Mouse (Mus musculus) liver, embryonic 12.5 days (tissue): ENCODE data around the gene Tas2r140. TPM values are rescaled to one million over a fixed set of nuclear protein-coding genes. Genes with fewer than 3 reads are reported as not detected.

Source experiments
- ATAC-seq: fragments of 200-750 bp; cut with Nextera tagmentation; 2 replicates; pipeline ENCODE4 v1.8.0; 2017; ENCODE audit warnings: moderate number of reproducible peaks, mild to moderate bottlenecking, moderate library complexity
- H3K27ac ChIP-seq: fragments of 300-500 bp; sonication (generic); 2 replicates; pipeline ENCODE4 v1.5.1; 2016; ENCODE audit warnings: mild to moderate bottlenecking
- H3K27me3 ChIP-seq: fragments of 300-500 bp; sonication (generic); replicated peaks from 2 replicates; pipeline ENCODE4 v1.6.1; 2016; ENCODE audit warnings: mild to moderate bottlenecking, moderate library complexity
- H3K36me3 ChIP-seq: fragments of 300-500 bp; sonication (generic); 2 replicates; pipeline ENCODE4 v1.6.1; 2016; ENCODE audit warnings: mild to moderate bottlenecking, moderate library complexity
- H3K4me1 ChIP-seq: fragments of 300-500 bp; sonication (generic); 2 replicates; pipeline ENCODE4 v1.6.1; 2016
- H3K4me2 ChIP-seq: fragments of 300-500 bp; sonication (generic); 2 replicates; pipeline ENCODE4 v1.6.1; 2016; ENCODE audit warnings: mild to moderate bottlenecking, moderate library complexity
- H3K4me3 ChIP-seq: fragments of 300-500 bp; sonication (generic); 2 replicates; pipeline ENCODE4 v1.5.1; 2016; ENCODE audit warnings: mild to moderate bottlenecking, moderate library complexity
- H3K9ac ChIP-seq: fragments of 300-500 bp; sonication (generic); 2 replicates; pipeline ENCODE4 v1.6.1; 2016; ENCODE audit warnings: mild to moderate bottlenecking, moderate library complexity
- H3K9me3 ChIP-seq: fragments of 300-500 bp; sonication (generic); replicated peaks from 2 replicates; pipeline ENCODE4 v1.6.1; 2016; ENCODE audit warnings: mild to moderate bottlenecking, moderate library complexity
- WGBS: fragments of 180-500 bp; shearing (Covaris S2); methylation state at CpG from one replicate; pipeline ENCODE4 v1.1.7; 2016; ENCODE audit not compliant: insufficient replicate concordance; 5-methylcytosine and 5-hydroxymethylcytosine counted together
- polyA plus RNA-seq: library from polyadenylated mRNA; unstranded; fragments of >200 nt; fragmentation: Nextera tagmentation; extraction: Ambion mirVana; gene quantifications from 2 replicates; pipeline ENCODE4 v1.2.1, GENCODE M21; 2016

Tas2r140 gene
- not detected in 2 replicates for polyA plus RNA-seq

DNA sequence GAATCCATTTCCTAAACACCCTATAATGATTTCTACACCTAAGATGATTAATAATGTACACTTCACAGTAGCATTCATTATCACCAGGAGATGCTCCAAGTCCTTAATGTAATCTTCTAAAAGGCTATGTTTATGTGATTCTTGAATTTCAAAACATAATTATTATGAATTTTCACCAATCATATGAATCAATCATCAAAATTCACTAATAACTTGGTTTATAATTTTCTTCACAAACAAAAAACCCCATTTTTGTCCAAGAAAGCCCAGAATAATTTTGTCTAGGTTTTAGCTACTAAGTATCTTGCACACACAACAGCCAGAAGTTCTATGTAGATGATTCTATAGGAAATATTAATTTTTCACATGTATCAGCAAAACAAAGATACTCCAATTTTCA lies at the start of gene Tas2r140:
TSS of gene Tas2r140 (minus strand) at position 101 of the 400 bp plus-strand sequence.
- no peaks in the 10 kb centered on the region for H3K4me1 ChIP-seq
- no peak within 1 kb of the TSS for H3K9ac ChIP-seq
- no peak within 1 kb of the TSS for H3K4me2 ChIP-seq
- no peak within 1 kb of the TSS for H3K27ac ChIP-seq
- H3K4me3 ChIP-seq, result no peak within 1 kb of the TSS
- H3K36me3 ChIP-seq, result no peaks in the 10 kb centered on the region
- no peak for ATAC-seq
- no peaks in the 10 kb centered on the region for H3K27me3 ChIP-seq
- H3K9me3 ChIP-seq, result no peaks in the 10 kb centered on the region

DNA sequence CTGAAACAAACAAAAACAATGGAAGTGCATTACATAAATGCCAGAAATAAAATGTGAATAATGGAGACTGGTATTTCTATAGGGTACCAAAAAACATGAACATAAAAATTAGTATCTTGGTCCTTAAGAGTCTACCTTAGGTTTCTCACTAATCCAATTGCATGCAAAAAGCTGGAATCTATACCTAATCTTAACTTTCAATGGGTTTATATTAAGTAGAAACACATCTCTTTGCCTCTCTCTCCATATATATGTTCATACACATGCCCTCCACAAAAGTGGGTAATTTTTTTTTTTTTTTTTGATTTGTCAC lies 48.9 kb upstream of the Tas2r140 start, which contains the start of gene Smim10l1:
TSS of gene Smim10l1 (plus strand) at position 301 of the 313 bp plus-strand sequence.
- Histone ChIP-seq H3K9me3 (no peaks in the 10 kb centered on the region), H3K27ac (peak within 1 kb of the TSS; percentile 88), H3K4me2 (peak within 1 kb of the TSS; percentile 76), H3K4me1 (no peaks in the 10 kb centered on the region), H3K4me3 (peak within 1 kb of the TSS; percentile 78), H3K36me3 (peaks cover 12% of the 10 kb centered on the region), H3K27me3 (no peaks in the 10 kb centered on the region), H3K9ac (peak within 1 kb of the TSS; percentile 84)
- ATAC-seq, result no peak

DNA sequence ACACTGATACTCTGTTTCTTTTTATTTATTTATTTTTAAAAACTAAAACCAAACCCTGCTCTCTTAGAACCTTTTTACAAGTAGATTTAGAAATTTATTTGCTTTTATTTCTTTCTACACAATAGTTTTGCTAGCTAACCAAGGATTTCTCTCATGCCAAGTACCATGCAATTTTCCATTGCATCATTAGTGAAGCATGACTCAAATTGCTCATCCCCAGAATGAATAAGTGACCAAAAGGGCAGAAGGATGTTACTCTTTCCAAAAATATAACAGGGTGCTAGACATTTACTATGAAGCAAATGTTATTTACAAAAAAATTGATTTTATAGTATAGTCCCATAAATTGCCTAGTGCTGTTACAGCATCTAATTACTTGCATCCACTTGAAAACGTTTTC lies 46.8 kb upstream of the Tas2r140 start:
- 28% methylated on average over 1 of the region's 1 CpGs for WGBS

DNA sequence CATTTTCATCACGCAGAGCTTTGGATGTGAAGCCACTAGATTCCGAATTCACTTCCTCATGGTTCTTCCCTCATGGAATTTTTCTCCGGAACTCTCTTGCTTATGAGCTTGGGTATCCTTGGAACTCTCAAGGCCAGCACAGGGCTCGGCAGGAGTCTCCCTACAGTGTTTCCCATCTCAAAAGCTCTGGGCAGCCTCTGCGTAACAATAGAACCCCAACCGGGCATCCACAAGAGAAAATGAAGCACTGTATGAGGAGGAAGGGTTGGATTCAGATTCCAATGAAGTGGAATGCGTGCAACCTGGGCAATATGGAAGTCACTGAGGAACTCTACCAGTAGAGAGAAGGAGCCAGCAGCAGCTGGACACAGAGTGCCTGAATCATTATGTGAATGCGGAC lies 36.6 kb upstream of the Tas2r140 start:
- Histone ChIP-seq H3K9me3 (no peaks in the 10 kb centered on the region), H3K27me3 (no peaks in the 10 kb centered on the region), H3K4me2 (no peak overlapping the region), H3K27ac (no peak overlapping the region), H3K9ac (no peak overlapping the region), H3K4me1 (no peaks in the 10 kb centered on the region), H3K36me3 (no peaks in the 10 kb centered on the region), H3K4me3 (no peak overlapping the region)
- WGBS, result 69% methylated on average over 8 of the region's 8 CpGs
- ATAC-seq, result no peak

More for the DNA sequence above, 46.8 kb upstream of the Tas2r140 start:
- H3K27ac ChIP-seq, result no peak overlapping the region
- H3K4me2 ChIP-seq, result no peak overlapping the region
- H3K27me3 ChIP-seq, result no peaks in the 10 kb centered on the region
- H3K9me3 ChIP-seq, result no peaks in the 10 kb centered on the region
- H3K4me1 ChIP-seq, result no peaks in the 10 kb centered on the region
- ATAC-seq, result no peak
- H3K4me3 ChIP-seq, result no peak overlapping the region
- H3K9ac ChIP-seq, result no peak overlapping the region
- no peaks in the 10 kb centered on the region for H3K36me3 ChIP-seq

DNA sequence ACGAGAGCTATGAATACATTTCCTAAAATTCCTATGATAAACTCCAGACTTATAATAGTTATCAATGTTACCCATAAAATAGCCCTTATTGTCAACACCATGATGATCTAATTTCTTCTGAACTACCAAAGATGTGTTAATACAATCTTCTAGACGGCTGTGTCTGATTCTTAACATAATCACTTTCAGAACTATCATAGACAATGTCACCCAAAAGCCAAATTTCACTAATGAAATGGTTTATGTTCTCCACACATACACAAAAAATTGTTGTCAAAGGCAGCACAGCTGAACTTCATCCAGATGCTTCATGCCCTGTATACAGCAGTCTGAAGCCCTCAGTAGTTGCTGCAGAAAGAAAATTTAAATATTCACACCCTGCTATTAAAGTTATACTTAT lies 18.6 kb downstream of the Tas2r140 start, which contains the start of gene Tas2r103:
TSS of gene Tas2r103 (minus strand) at position 101 of the 400 bp plus-strand sequence.
- H3K9ac ChIP-seq, result no peak within 1 kb of the TSS
- 43% methylated on average over 2 of the region's 2 CpGs for WGBS

More for the DNA sequence above, 18.6 kb downstream of the Tas2r140 start, which contains the start of gene Tas2r103:
- Histone ChIP-seq H3K9me3 (no peaks in the 10 kb centered on the region), H3K4me1 (no peaks in the 10 kb centered on the region), H3K4me3 (no peak within 1 kb of the TSS), H3K4me2 (no peak within 1 kb of the TSS), H3K36me3 (no peaks in the 10 kb centered on the region), H3K27me3 (no peaks in the 10 kb centered on the region), H3K27ac (no peak within 1 kb of the TSS)
- no peak for ATAC-seq

Other genes starting within 250 kb of the Tas2r140 start
- not detected in 2 replicates for gene Tas2r123, start 208.7 kb downstream of the Tas2r140 start, polyA plus RNA-seq
- gene Tas2r116, start 200.4 kb downstream of the Tas2r140 start, polyA plus RNA-seq, result not detected in 2 replicates
- gene Tas2r110, start 187.8 kb downstream of the Tas2r140 start, polyA plus RNA-seq, result not detected in 2 replicates
- gene Tas2r113, start 162.8 kb downstream of the Tas2r140 start, polyA plus RNA-seq, result not detected in 2 replicates
- not detected in 2 replicates for gene Tas2r125, start 146.2 kb downstream of the Tas2r140 start, polyA plus RNA-seq
- gene Tas2r129, start 104.7 kb downstream of the Tas2r140 start, polyA plus RNA-seq, result not detected in 2 replicates
- not detected in 2 replicates for gene Tas2r131, start 97.9 kb downstream of the Tas2r140 start, polyA plus RNA-seq
- gene Tas2r109, start 74.9 kb downstream of the Tas2r140 start, polyA plus RNA-seq, result not detected in 2 replicates
- not detected in 2 replicates for gene Tas2r103, start 18.7 kb downstream of the Tas2r140 start, polyA plus RNA-seq
- gene Smim10l1, start 49.1 kb upstream of the Tas2r140 start, polyA plus RNA-seq, result 34.3 and 35.3 TPM in 2 replicates
- not detected in 2 replicates for gene 5530400C23Rik, start 236.4 kb upstream of the Tas2r140 start, polyA plus RNA-seq